Mouse (Mus musculus): ENCODE results near the gene Ugt2a1. TPM values are rescaled to one million over a fixed set of nuclear protein-coding genes. Genes with fewer than 3 reads are reported as not detected.

Ugt2a1 gene
- total RNA-seq, 2 experiments from 2014 or later, result not detected

Other genes starting within 250 kb of the Ugt2a1 start
- gene Ugt2b37, start 236.1 kb downstream of the Ugt2a1 start, total RNA-seq (2021), result not detected
- not detected for gene Ugt2a3, start 153.7 kb downstream of the Ugt2a1 start, total RNA-seq (2021)
- gene Ugt2b38, start 66.7 kb downstream of the Ugt2a1 start, total RNA-seq (2021), result not detected
- gene Ugt2a2, start 8.6 kb downstream of the Ugt2a1 start, total RNA-seq (2021), result not detected
- gene Gm43638, start 4.1 kb downstream of the Ugt2a1 start, total RNA-seq (2021), result not detected
- not detected for gene Sult1b1, start 47.3 kb upstream of the Ugt2a1 start, total RNA-seq (2021)
- not detected for gene Sult1d1, start 78.2 kb upstream of the Ugt2a1 start, total RNA-seq (2021)
- not detected for gene Sult1e1, start 100.7 kb upstream of the Ugt2a1 start, total RNA-seq (2021)
- gene Csn1s1, start 175.3 kb upstream of the Ugt2a1 start, total RNA-seq (2021), result not detected
- gene Csn2, start 208.8 kb upstream of the Ugt2a1 start, total RNA-seq (2021), result not detected